Mouse (Mus musculus) hindbrain, embryonic 16.5 days (tissue): ENCODE data around the gene Olfr641. TPM values are rescaled to one million over a fixed set of nuclear protein-coding genes. Genes with fewer than 3 reads are reported as not detected.

Experiments
- ATAC-seq: fragments of 200-750 bp; cut with Nextera tagmentation; 2 replicates; pipeline ENCODE4 v1.8.0; 2017; ENCODE audit warnings: moderate TSS enrichment, moderate library complexity
- H3K27ac ChIP-seq: fragments of 300-500 bp; sonication (generic); 2 replicates; pipeline ENCODE4 v1.5.1; 2014; ENCODE audit warnings: low read depth, mild to moderate bottlenecking, control low read depth, low read length, moderate library complexity
- H3K27me3 ChIP-seq: fragments of 300-500 bp; sonication (generic); replicated peaks from 2 replicates; pipeline ENCODE4 v1.6.1; 2014; ENCODE audit warnings: low read length; ENCODE audit not compliant: control insufficient read depth, insufficient read depth
- H3K36me3 ChIP-seq: fragments of 300-500 bp; sonication (generic); 2 replicates; pipeline ENCODE4 v1.6.1; 2014; ENCODE audit warnings: mild to moderate bottlenecking, low read length, moderate library complexity, mixed read lengths; ENCODE audit not compliant: control insufficient read depth, insufficient read depth
- H3K4me1 ChIP-seq: fragments of 300-500 bp; sonication (generic); 2 replicates; pipeline ENCODE4 v1.6.1; 2014; ENCODE audit warnings: low read depth, low read length; ENCODE audit not compliant: control insufficient read depth, insufficient read depth
- H3K4me2 ChIP-seq: fragments of 300-500 bp; sonication (generic); 2 replicates; pipeline ENCODE4 v1.6.1; 2014; ENCODE audit warnings: mild to moderate bottlenecking, low read length, control low read depth, moderate library complexity
- H3K4me3 ChIP-seq: fragments of 300-500 bp; sonication (generic); 2 replicates; pipeline ENCODE4 v1.5.1; 2014; ENCODE audit warnings: mild to moderate bottlenecking, low read length, control low read depth, moderate library complexity
- H3K9ac ChIP-seq: fragments of 300-500 bp; sonication (generic); 2 replicates; pipeline ENCODE4 v1.6.1; 2014; ENCODE audit warnings: low read depth, mild to moderate bottlenecking, control low read depth, low read length, moderate library complexity
- H3K9me3 ChIP-seq: fragments of 300-500 bp; sonication (generic); 2 replicates; pipeline ENCODE4 v1.6.1; 2014; ENCODE audit warnings: mild to moderate bottlenecking, low read length, moderate library complexity; ENCODE audit not compliant: control insufficient read depth
- WGBS: fragments of 180-500 bp; shearing (Covaris S2); extraction: QIAGEN DNeasy Blood & Tissue Kit; methylation state at CpG from one replicate; pipeline ENCODE4 v1.1.7; 2014; 5-methylcytosine and 5-hydroxymethylcytosine counted together
- polyA plus RNA-seq: library from polyadenylated mRNA; unstranded; fragments of >200 nt; fragmentation: Nextera tagmentation; extraction: Ambion mirVana; gene quantifications from 2 replicates; pipeline ENCODE4 v1.2.1, GENCODE M21; 2015

Gene Olfr641
- polyA plus RNA-seq, 1 experiment from 2014 or later = not detected

DNA sequence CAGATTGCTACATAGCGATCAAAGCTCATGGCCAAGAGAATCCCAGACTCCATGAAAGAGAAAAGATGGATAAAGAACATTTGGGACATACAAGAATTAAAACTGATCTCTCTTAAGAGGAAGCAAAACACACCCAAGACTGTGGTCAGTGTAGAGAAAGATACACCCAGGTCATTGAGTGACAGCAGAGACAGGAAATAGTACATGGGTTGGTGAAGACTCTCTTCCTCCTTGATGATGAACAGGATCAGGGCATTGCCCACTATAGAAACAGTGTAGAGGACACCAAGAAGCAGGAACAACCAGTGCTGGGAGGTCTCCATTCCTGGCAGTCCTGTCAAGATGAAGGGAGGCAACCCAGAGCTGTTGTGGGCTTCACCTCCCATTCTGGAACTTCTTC, 24.0 kb downstream of the Olfr641 start:
- Histone ChIP-seq H3K9ac (no peak overlapping the region), H3K4me1 (no peaks in the 10 kb centered on the region), H3K36me3 (no peaks in the 10 kb centered on the region), H3K27me3 (no peaks in the 10 kb centered on the region), H3K27ac (no peak overlapping the region), H3K4me3 (no peak overlapping the region), H3K9me3 (no peaks in the 10 kb centered on the region), H3K4me2 (no peak overlapping the region)
- WGBS = 82% methylated on average over 1 of the region's 1 CpGs
- ATAC-seq = no peak

DNA sequence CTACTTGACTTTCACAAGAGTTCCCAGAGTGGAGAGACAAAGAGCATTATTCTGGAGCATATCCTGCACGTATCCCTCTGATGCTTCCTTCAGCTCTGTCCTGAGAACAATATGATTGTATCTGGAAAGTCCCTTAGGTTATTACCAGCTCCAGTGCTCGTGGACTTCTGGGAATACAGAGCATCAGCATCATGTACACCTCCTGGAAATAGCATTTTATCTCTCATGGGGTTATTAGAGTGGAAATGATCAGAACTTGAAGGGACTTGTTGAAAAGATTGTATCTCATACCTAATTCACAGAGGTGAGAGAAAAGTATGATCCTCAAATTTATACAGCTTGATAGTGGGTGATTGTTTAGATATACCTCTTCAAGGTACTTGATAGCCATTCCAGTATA, 26.1 kb downstream of the Olfr641 start, which contains the start of gene 4930516K23Rik:
TSS of gene 4930516K23Rik (minus strand) at position 101 of the 400 bp plus-strand sequence.
- Histone ChIP-seq H3K36me3 (no peaks in the 10 kb centered on the region), H3K4me2 (no peak within 1 kb of the TSS), H3K27ac (no peak within 1 kb of the TSS), H3K4me1 (no peaks in the 10 kb centered on the region), H3K27me3 (no peaks in the 10 kb centered on the region), H3K9me3 (no peaks in the 10 kb centered on the region), H3K4me3 (no peak within 1 kb of the TSS), H3K9ac (no peak within 1 kb of the TSS)
- WGBS = 56% methylated on average over 2 of the region's 2 CpGs
- no peak for ATAC-seq

DNA sequence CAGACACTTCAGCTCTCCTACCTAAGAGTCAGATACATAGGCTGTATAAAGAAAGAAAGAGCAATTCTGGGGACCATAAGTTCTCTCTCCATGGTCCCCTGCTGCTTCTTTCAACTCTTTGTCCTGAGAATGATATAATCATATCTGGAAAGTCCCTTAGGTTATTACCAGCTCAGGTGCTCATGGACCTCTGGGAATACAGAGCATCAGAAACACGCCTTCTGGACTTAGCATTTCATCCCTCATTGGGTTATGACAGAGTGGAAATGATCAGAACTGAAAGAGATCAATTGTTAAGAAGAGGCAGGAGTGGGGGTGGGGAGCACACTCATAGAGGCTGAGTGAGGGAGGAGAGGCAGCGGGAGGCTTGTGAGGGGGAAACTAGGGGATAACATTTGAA, 36.5 kb downstream of the Olfr641 start, which contains the start of gene Olfr644:
TSS of gene Olfr644 (minus strand) at position 101 of the 400 bp plus-strand sequence.
- no peak within 1 kb of the TSS for H3K4me2 ChIP-seq
- H3K36me3 ChIP-seq = no peaks in the 10 kb centered on the region
- H3K4me1 ChIP-seq = no peaks in the 10 kb centered on the region
- H3K9me3 ChIP-seq = peaks cover 3% of the 10 kb centered on the region; the same call in 1 of the 2 replicates
- ATAC-seq = no peak
- no peaks in the 10 kb centered on the region for H3K27me3 ChIP-seq
- H3K9ac ChIP-seq = no peak within 1 kb of the TSS
- WGBS = 73% methylated on average over 2 of the region's 2 CpGs
- H3K4me3 ChIP-seq = no peak within 1 kb of the TSS
- H3K27ac ChIP-seq = no peak within 1 kb of the TSS

DNA sequence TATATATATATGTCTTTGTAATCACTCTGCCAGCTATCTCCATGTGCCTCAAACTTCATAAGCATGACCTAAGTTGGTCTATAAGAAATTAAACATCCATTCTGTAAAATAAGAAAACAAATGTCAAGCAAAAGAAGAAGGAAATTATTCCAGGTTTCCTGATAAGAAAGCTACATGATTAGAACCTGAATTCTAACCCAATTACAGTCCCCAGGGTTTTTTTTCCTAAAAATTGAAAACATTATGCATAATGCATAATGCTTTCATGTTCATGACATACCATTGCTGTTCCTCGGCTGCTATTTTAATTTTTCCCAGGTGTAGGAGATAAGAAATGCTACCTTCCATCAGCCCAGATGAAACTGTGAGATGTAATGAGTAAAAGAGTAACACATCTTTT, 50.1 kb downstream of the Olfr641 start, which contains the start of gene Olfr645:
TSS of gene Olfr645 (minus strand) at position 101 of the 400 bp plus-strand sequence.
- Histone ChIP-seq H3K36me3 (no peaks in the 10 kb centered on the region), H3K9ac (no peak within 1 kb of the TSS), H3K27me3 (no peaks in the 10 kb centered on the region), H3K27ac (no peak within 1 kb of the TSS), H3K4me2 (no peak within 1 kb of the TSS), H3K4me1 (no peaks in the 10 kb centered on the region), H3K4me3 (no peak within 1 kb of the TSS), H3K9me3 (no peaks in the 10 kb centered on the region)
- WGBS = 86% methylated on average over 1 of the region's 1 CpGs
- no peak for ATAC-seq

Other genes with a start within 250 kb of the Olfr641 start
- not detected in 2 replicates for gene Olfr67, start 243.6 kb upstream of the Olfr641 start, polyA plus RNA-seq
- 1,299 and 1,681 TPM in 2 replicates for gene Hbb-bt, start 221.4 kb upstream of the Olfr641 start, polyA plus RNA-seq
- 4,904 and 5,594 TPM in 2 replicates for gene Hbb-bs, start 207.3 kb upstream of the Olfr641 start, polyA plus RNA-seq
- gene Hbb-bh2, start 194.9 kb upstream of the Olfr641 start, polyA plus RNA-seq = not detected in 2 replicates
- gene Hbb-bh1, start 192.3 kb upstream of the Olfr641 start, polyA plus RNA-seq = 0.37 TPM in 1 of 2 replicates, not detected in the other
- gene Hbb-y, start 182.2 kb upstream of the Olfr641 start, polyA plus RNA-seq = 13.4 and 35.4 TPM in 2 replicates
- not detected in 2 replicates for gene Olfr66, start 149.2 kb upstream of the Olfr641 start, polyA plus RNA-seq
- not detected in 2 replicates for gene Olfr64, start 141.0 kb upstream of the Olfr641 start, polyA plus RNA-seq
- gene Olfr65, start 132.0 kb upstream of the Olfr641 start, polyA plus RNA-seq = not detected in 2 replicates
- gene Olfr631, start 106.6 kb upstream of the Olfr641 start, polyA plus RNA-seq = not detected in 2 replicates
- not detected in 2 replicates for gene Olfr632, start 101.1 kb upstream of the Olfr641 start, polyA plus RNA-seq
- gene Olfr633, start 91.0 kb upstream of the Olfr641 start, polyA plus RNA-seq = not detected in 2 replicates
- gene Olfr635, start 64.3 kb upstream of the Olfr641 start, polyA plus RNA-seq = not detected in 2 replicates
- not detected in 2 replicates for gene Olfr638, start 36.7 kb upstream of the Olfr641 start, polyA plus RNA-seq
- gene Olfr639, start 18.1 kb upstream of the Olfr641 start, polyA plus RNA-seq = 0.03 TPM in 1 of 2 replicates, not detected in the other
- gene Olfr640, start 9.9 kb upstream of the Olfr641 start, polyA plus RNA-seq = not detected in 2 replicates
- gene Olfr642, start 17.2 kb downstream of the Olfr641 start, polyA plus RNA-seq = not detected in 2 replicates
- not detected in 2 replicates for gene 4930516K23Rik, start 26.0 kb downstream of the Olfr641 start, polyA plus RNA-seq
- gene Olfr644, start 36.4 kb downstream of the Olfr641 start, polyA plus RNA-seq = not detected in 2 replicates
- not detected in 2 replicates for gene Olfr645, start 50.0 kb downstream of the Olfr641 start, polyA plus RNA-seq
- not detected in 2 replicates for gene Olfr646, start 69.4 kb downstream of the Olfr641 start, polyA plus RNA-seq
- not detected in 2 replicates for gene Ubqln5, start 94.4 kb downstream of the Olfr641 start, polyA plus RNA-seq
- gene Olfr643, start 102.0 kb downstream of the Olfr641 start, polyA plus RNA-seq = not detected in 2 replicates
- not detected in 2 replicates for gene Ubqln3, start 107.8 kb downstream of the Olfr641 start, polyA plus RNA-seq
- not detected in 2 replicates for gene Ubqlnl, start 115.1 kb downstream of the Olfr641 start, polyA plus RNA-seq
- not detected in 2 replicates for gene Olfm5, start 129.4 kb downstream of the Olfr641 start, polyA plus RNA-seq
- 0.45 and 0.54 TPM in 2 replicates for gene Olfr648, start 147.9 kb downstream of the Olfr641 start, polyA plus RNA-seq
- gene Olfr649, start 160.5 kb downstream of the Olfr641 start, polyA plus RNA-seq = not detected in 2 replicates
- gene Trim6, start 183.3 kb downstream of the Olfr641 start, polyA plus RNA-seq = 0.30 and 0.41 TPM in 2 replicates
- 0.97 and 1.2 TPM in 2 replicates for gene Trim34a, start 209.0 kb downstream of the Olfr641 start, polyA plus RNA-seq